Mouse (Mus musculus) layer of hippocampus, postnatal 10 days (tissue): ENCODE measurements around the gene Gm42957. TPM values are rescaled to one million over a fixed set of nuclear protein-coding genes. Genes with fewer than 3 reads are reported as not detected.

ENCODE experiments used
- total RNA-seq, 2 experiments: library from RNA; stranded (reverse); gene quantifications; 2 replicates each; pipeline ENCODE4 v1.2.3; 2021

Gene Gm42957
- total RNA-seq, 2 experiments from 2014 or later, result 0.25 to 0.34 TPM

Other genes with a start within 250 kb of the Gm42957 start
- not detected for gene BC107364, start 183.2 kb upstream of the Gm42957 start, total RNA-seq
- gene Hfe2, start 110.3 kb upstream of the Gm42957 start, total RNA-seq, result under 1 TPM; 0.41 to 0.49 TPM
- gene Txnip, start 77.5 kb upstream of the Gm42957 start, total RNA-seq, result 10 to 100 TPM; 36.5 to 46.1 TPM
- gene Gm16253, start 58.5 kb upstream of the Gm42957 start, total RNA-seq, result not detected
- 10 to 100 TPM; 27.5 to 28.6 TPM for gene Polr3gl, start 41.3 kb upstream of the Gm42957 start, total RNA-seq
- gene Ankrd34a, start 38.8 kb upstream of the Gm42957 start, total RNA-seq, result 10 to 100 TPM; 41.3 to 45.5 TPM
- 10 to 100 TPM; 40.8 to 44.5 TPM for gene Lix1l, start 34.3 kb upstream of the Gm42957 start, total RNA-seq
- gene Rbm8a, start 5.5 kb upstream of the Gm42957 start, total RNA-seq, result 10 to 100 TPM; 69.9 to 75.6 TPM
- gene Pex11b, start 98 bp upstream of the Gm42957 start, total RNA-seq, result 10 to 100 TPM; 43.2 to 50.3 TPM
- 1 to 10 TPM; 1.4 to 1.8 TPM for gene Itga10, start 10.1 kb downstream of the Gm42957 start, total RNA-seq
- 1 to 10 TPM; 6.9 to 7.4 TPM for gene Ankrd35, start 34.7 kb downstream of the Gm42957 start, total RNA-seq
- gene Pias3, start 60.9 kb downstream of the Gm42957 start, total RNA-seq, result 10 to 100 TPM; 25.6 to 31.7 TPM
- gene Nudt17, start 73.1 kb downstream of the Gm42957 start, total RNA-seq, result 10 to 100 TPM in 1 of 2 experiments, 1 to 10 TPM in 1; 9.8 to 11.0 TPM
- 10 to 100 TPM; 26.4 to 28.1 TPM for gene Polr3c, start 92.2 kb downstream of the Gm42957 start, total RNA-seq
- gene Rnf115, start 92.2 kb downstream of the Gm42957 start, total RNA-seq, result 10 to 100 TPM; 46.3 to 56.3 TPM
- gene Pdzk1, start 193.8 kb downstream of the Gm42957 start, total RNA-seq, result under 1 TPM; 0.14 to 0.25 TPM
- not detected for gene Cd160, start 193.9 kb downstream of the Gm42957 start, total RNA-seq